Mouse (Mus musculus) kidney, embryonic 14.5 days (tissue): ENCODE measurements at regions not wholly inside any gene's neighbourhood (a gene's known extent, or its start where the extent isn't known, plus 50 kb on each side); places are given as distances from the start of the nearest gene placed in this dataset.

ENCODE experiments used
- ATAC-seq: fragments of 200-750 bp; cut with Nextera tagmentation; 2 replicates; pipeline ENCODE4 v1.8.0; 2017; ENCODE audit warnings: moderate number of reproducible peaks, mild to moderate bottlenecking, moderate TSS enrichment, moderate library complexity; ENCODE audit not compliant: low FRiP score, low TSS enrichment
- H3K27ac ChIP-seq: fragments of 300-500 bp; sonication (generic); 2 replicates; pipeline ENCODE4 v1.5.1; 2014; ENCODE audit warnings: low read depth, mild to moderate bottlenecking, low read length, moderate library complexity, mixed read lengths
- H3K27me3 ChIP-seq: fragments of 300-500 bp; sonication (generic); 2 replicates; pipeline ENCODE4 v1.6.1; 2014; ENCODE audit warnings: mild to moderate bottlenecking, low read length; ENCODE audit not compliant: control insufficient read depth, insufficient read depth
- H3K36me3 ChIP-seq: fragments of 300-500 bp; sonication (generic); 2 replicates; pipeline ENCODE4 v1.6.1; 2014; ENCODE audit warnings: low read length, mixed read lengths; ENCODE audit not compliant: control insufficient read depth, insufficient read depth
- H3K4me1 ChIP-seq: fragments of 300-500 bp; sonication (generic); 2 replicates; pipeline ENCODE4 v1.6.1; 2014; ENCODE audit warnings: low read length, mixed read lengths; ENCODE audit not compliant: control insufficient read depth, insufficient read depth
- H3K4me2 ChIP-seq: fragments of 300-500 bp; sonication (generic); replicated peaks from 2 replicates; pipeline ENCODE4 v1.6.1; 2014; ENCODE audit warnings: low read depth, mild to moderate bottlenecking, low read length
- H3K4me3 ChIP-seq: fragments of 300-500 bp; sonication (generic); 2 replicates; pipeline ENCODE4 v1.5.1; 2014; ENCODE audit warnings: mild to moderate bottlenecking, low read length
- H3K9ac ChIP-seq: fragments of 300-500 bp; sonication (generic); 2 replicates; pipeline ENCODE4 v1.6.1; 2014; ENCODE audit warnings: low read depth, mild to moderate bottlenecking, low read length, moderate library complexity
- H3K9me3 ChIP-seq: fragments of 300-500 bp; sonication (generic); 2 replicates; pipeline ENCODE4 v1.6.1; 2016; ENCODE audit warnings: low read length; ENCODE audit not compliant: control insufficient read depth
- WGBS: fragments of 180-500 bp; shearing (Covaris S2); extraction: QIAGEN DNeasy Blood & Tissue Kit; methylation state at CpG from one replicate; pipeline ENCODE4 v1.1.7; 2014; 5-methylcytosine and 5-hydroxymethylcytosine counted together

DNA sequence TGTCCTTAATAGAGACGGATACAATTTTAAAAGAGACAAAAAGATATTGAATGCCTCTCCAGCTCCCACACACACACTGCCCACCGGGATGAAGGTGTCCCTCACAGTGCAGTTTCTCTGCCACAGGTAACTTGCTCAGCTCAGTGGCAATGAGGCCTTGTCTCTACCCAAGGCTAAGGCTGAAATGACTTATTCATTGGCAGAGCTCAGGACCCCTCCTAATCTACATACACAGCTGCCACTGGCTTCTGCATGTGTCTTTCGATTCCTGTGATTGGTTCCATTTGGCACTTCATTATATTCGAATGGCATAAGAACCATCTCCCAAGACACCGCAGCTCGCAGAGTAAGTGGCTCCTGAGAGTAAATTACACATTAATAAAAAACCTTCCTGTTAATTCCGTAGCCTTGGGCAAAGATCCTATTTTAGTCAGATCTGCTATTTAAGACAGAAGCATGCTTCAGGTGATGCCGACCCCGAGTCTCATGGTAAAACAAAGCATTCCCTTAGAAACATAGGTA is 122.2 kb downstream of the Rap2a start:
- H3K4me1 ChIP-seq = no peaks in the 10 kb centered on the region
- ATAC-seq = no peak
- no peak overlapping the region for H3K9ac ChIP-seq
- H3K27ac ChIP-seq = no peak overlapping the region
- no peaks in the 10 kb centered on the region for H3K36me3 ChIP-seq
- WGBS = 87% methylated on average over 9 of the region's 9 CpGs
- no peak overlapping the region for H3K4me3 ChIP-seq
- no peaks in the 10 kb centered on the region for H3K9me3 ChIP-seq
- H3K27me3 ChIP-seq = no peaks in the 10 kb centered on the region
- H3K4me2 ChIP-seq = no peak overlapping the region

DNA sequence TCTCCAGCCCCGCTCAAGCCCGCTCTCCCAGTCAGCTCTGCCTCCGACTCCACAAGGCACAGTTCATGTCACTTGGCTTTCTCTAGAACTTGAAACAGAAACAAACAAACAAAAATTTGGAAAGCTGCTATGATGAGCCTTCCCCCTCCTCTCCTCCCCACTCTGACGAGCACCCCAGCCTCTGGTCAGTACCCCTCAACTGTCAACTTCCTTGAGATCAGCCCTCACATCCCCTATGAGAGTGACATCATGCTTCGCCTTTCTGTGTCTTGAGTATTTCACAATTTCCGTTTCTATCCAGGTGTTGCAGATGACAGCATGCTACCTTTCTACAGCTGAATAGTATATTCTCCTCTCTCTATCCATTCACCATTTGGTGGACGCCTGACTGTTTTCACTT is 123.3 kb downstream of the Rap2a start:
- Histone ChIP-seq H3K4me1 (no peaks in the 10 kb centered on the region), H3K9ac (no peak overlapping the region), H3K9me3 (no peaks in the 10 kb centered on the region), H3K27me3 (no peaks in the 10 kb centered on the region), H3K4me2 (no peak overlapping the region), H3K36me3 (no peaks in the 10 kb centered on the region), H3K4me3 (no peak overlapping the region), H3K27ac (no peak overlapping the region)
- 91% methylated on average over 7 of the region's 7 CpGs for WGBS
- ATAC-seq = no peak

GRCm38 (mm10) chr14:120603849-120604492 is 125.7 kb downstream of the Rap2a start:
- H3K4me1 ChIP-seq = no peaks in the 10 kb centered on the region
- WGBS = 52% methylated on average over 6 of the region's 6 CpGs
- H3K4me2 ChIP-seq = no peak overlapping the region
- H3K9ac ChIP-seq = no peak overlapping the region
- no peak overlapping the region for H3K4me3 ChIP-seq
- H3K27me3 ChIP-seq = no peaks in the 10 kb centered on the region
- H3K9me3 ChIP-seq = no peaks in the 10 kb centered on the region
- no peaks in the 10 kb centered on the region for H3K36me3 ChIP-seq
- no peak overlapping the region for H3K27ac ChIP-seq
- no peak for ATAC-seq

DNA sequence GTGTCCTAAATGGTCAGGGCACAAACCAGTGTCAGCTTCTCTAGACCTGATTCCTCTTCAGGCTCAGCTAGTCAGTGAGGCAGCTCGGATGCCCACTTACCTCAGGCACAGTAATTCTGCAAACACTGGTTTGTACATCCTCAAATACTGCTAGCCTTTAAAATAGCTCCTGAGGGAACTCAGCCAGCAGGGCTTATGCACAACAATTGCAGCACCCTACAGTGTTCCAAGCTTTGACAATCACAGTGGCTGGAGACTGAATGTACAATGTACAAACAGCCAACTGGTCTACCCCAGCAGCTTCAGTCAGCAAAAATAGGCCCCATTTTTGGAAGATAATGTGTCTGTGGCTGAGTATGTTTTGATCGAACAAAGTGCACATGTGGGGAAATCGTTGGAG is 129.6 kb downstream of the Rap2a start:
- Histone ChIP-seq H3K9me3 (no peaks in the 10 kb centered on the region), H3K4me3 (no peak overlapping the region), H3K9ac (no peak overlapping the region), H3K27me3 (no peaks in the 10 kb centered on the region), H3K4me2 (no peak overlapping the region), H3K36me3 (no peaks in the 10 kb centered on the region), H3K4me1 (no peaks in the 10 kb centered on the region), H3K27ac (no peak overlapping the region)
- ATAC-seq = no peak
- 95% methylated on average over 3 of the region's 3 CpGs for WGBS

GRCm38 (mm10) chr14:120611311-120611710 is 133.1 kb downstream of the Rap2a start:
- Histone ChIP-seq H3K4me1 (no peaks in the 10 kb centered on the region), H3K4me2 (no peak overlapping the region), H3K27me3 (no peaks in the 10 kb centered on the region), H3K36me3 (no peaks in the 10 kb centered on the region), H3K9me3 (no peaks in the 10 kb centered on the region), H3K9ac (no peak overlapping the region), H3K27ac (no peak overlapping the region), H3K4me3 (no peak overlapping the region)
- WGBS = 88% methylated on average over 1 of the region's 1 CpGs
- ATAC-seq = no peak

DNA sequence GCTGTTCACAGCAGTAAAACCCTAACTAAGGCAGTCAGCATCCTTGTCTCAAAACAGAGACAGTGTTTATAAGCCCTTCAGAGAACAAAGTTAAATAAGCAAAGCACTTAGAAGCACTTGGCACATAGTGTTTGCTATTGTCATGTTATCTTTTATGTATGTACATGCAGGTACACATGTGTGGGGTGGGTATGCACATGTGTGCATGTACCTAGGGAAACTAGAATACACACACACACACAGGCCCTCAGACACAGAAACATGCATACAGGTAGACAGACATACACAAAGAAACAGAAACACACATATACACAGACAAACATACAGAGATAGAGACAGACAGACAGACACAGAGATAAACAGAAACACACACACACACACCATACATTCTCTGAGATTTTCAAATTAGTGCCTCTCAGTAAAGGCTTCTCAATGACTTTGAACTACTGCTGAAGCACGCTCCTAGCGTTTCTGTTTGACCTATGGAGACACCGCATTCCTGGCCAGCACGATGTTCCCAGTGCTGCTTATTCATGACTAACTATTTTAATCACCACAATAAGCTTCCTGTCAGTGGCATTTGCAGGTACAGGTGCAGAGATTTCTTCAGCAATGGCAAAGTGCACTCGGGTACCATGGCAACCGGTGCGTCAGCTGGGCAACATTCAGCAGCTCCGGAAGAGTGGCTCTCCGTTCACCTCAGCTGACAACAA is 148.1 kb downstream of the Rap2a start:
- Histone ChIP-seq H3K27ac (no peak overlapping the region), H3K9me3 (no peaks in the 10 kb centered on the region), H3K4me1 (no peaks in the 10 kb centered on the region), H3K4me2 (no peak overlapping the region), H3K4me3 (no peak overlapping the region), H3K27me3 (no peaks in the 10 kb centered on the region), H3K36me3 (no peaks in the 10 kb centered on the region), H3K9ac (no peak overlapping the region)
- WGBS = 67% methylated on average over 9 of the region's 9 CpGs
- no peak for ATAC-seq

- Histone ChIP-seq H3K4me3 (no peak overlapping the region), H3K4me1 (no peaks in the 10 kb centered on the region), H3K9ac (no peak overlapping the region), H3K9me3 (no peaks in the 10 kb centered on the region), H3K27me3 (no peaks in the 10 kb centered on the region), H3K27ac (no peak overlapping the region), H3K36me3 (no peaks in the 10 kb centered on the region), H3K4me2 (no peak overlapping the region)
- ATAC-seq = no peak
- 72% methylated on average over 4 of the region's 4 CpGs for WGBS
These were observed 148.7 kb downstream of the Rap2a start for GRCm38 (mm10) chr14:120626936-120627277.

DNA sequence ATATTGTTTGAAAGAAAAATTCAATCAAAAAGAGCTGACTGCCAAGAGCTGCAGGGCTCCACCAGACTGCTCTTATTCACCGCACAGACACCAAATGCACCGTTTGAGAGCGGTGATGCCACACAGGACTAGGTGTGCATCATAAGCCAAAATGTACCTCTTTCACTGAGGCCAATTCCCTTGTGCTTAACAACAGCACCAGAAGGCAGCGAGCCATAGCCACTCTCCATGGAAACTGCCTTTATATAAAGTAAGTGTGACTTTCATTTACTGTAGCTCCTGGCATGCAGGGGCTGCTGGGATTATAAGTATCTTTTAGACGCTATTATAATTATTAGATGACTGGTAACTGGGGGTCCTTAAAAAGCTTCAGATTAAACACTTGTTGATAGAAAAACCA is 154.5 kb downstream of the Rap2a start:
- no peak overlapping the region for H3K9ac ChIP-seq
- no peak overlapping the region for H3K27ac ChIP-seq
- no peak for ATAC-seq
- H3K36me3 ChIP-seq = no peaks in the 10 kb centered on the region
- H3K4me3 ChIP-seq = no peak overlapping the region
- H3K9me3 ChIP-seq = no peaks in the 10 kb centered on the region
- H3K27me3 ChIP-seq = no peaks in the 10 kb centered on the region
- H3K4me1 ChIP-seq = no peaks in the 10 kb centered on the region
- H3K4me2 ChIP-seq = no peak overlapping the region
- WGBS = 86% methylated on average over 5 of the region's 5 CpGs

GRCm38 (mm10) chr14:120636726-120637400 is 158.6 kb downstream of the Rap2a start:
- H3K36me3 ChIP-seq = no peaks in the 10 kb centered on the region
- no peaks in the 10 kb centered on the region for H3K27me3 ChIP-seq
- ATAC-seq = no peak
- H3K4me3 ChIP-seq = no peak overlapping the region
- H3K9ac ChIP-seq = no peak overlapping the region
- 86% methylated on average over 6 of the region's 6 CpGs for WGBS
- no peaks in the 10 kb centered on the region for H3K4me1 ChIP-seq
- H3K9me3 ChIP-seq = no peaks in the 10 kb centered on the region
- H3K4me2 ChIP-seq = no peak overlapping the region
- no peak overlapping the region for H3K27ac ChIP-seq
